Mouse (Mus musculus) natural killer cell, adult 2 months (primary cell): ENCODE data around the gene Sarm1.
A peak's percentile ranks its signal among the peaks of the same experiment; 100 is the strongest.
"Not testable (repeated sequence)": the region's sequence is repeated elsewhere in the genome, so short reads cannot be mapped to it uniquely, and the experiment has no call there.

ENCODE experiments used
- DNase-seq, 2 experiments: peaks; one replicate each; pipeline ENCODE4 v3.0.0; 2022; ENCODE audit warnings: low spot score in 2 of 2

The Sarm1 gene

GRCm38 (mm10) chr11:78497544-78498522 is at the start of gene Sarm1:
Sarm1 (minus strand) TSS chr11:78497754.
- peak; percentile 97 for DNase-seq

GRCm38 (mm10) chr11:78545181-78545580 is 47.6 kb upstream of the Sarm1 start:
- no peak for DNase-seq

DNA sequence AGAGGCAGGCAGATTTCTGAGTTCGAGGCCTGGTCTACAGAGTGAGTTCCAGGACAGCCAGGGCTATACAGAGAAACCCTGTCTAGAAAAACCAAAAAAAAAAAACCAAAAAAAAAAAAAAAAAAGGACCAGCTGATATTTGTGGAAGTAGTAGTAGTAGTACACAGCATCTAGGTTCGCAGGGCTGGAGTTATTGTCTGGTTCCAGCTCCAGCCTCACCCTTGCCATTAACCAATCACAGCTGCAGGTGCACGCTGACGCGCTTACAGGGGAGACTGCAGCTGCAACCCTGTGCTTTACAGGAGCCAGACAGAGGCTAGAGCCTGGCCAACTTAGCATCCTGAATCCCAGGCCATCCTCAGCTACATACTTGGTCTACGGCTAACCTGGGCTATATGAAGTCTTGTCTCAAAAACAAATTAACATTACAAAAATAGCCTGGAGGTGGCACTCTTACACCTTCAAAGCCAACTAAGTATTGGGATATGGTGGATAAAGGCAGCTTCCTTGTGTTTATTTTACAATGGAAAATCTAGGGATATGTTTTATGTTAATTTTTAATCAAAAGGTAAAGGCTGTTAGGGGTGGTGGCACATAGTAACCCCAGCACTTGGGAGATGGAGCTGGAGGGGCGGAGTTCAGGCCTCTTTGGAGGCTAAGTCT is 47.0 kb upstream of the Sarm1 start:
- no peak for DNase-seq

DNA sequence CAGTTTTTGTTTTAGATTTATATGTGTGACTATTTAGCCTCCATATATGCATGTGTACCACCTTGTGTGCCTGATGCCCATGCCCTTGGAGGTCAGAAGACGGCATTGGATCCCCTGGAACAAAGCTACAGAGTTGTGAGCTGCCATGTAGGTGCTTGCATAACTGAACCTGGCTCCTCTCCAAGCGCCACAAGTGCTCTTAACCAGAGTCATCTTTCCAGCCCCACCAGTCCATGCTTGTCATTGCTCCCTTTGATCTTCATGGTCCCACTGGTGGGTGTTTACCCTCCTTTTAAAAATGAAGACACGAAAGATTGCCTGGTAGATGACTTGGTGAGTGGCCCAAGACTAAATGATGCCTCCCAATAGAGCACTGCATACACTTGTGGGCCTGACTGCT is 42.8 kb upstream of the Sarm1 start:
- DNase-seq, result no peak

DNA sequence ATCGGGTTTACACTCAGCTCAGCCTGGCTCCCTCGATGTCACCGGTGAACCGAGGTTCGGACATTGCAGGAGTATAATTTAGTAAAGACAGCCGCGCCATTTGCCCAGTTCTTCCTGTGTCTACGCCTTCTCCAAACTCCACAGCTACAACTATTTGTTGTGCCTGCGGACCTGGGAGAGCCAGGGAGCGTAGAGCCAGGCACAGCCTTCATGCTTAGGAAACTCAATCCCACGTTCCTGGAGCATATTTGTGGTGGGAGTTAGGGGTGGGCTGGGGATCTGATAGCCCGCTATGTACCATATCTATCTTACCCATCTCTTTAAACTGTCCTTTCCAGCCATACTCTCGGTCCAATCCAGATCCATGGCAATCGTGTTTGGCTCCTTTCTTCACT is 39.1 kb upstream of the Sarm1 start:
- DNase-seq, result no peak

GRCm38 (mm10) chr11:78536080-78536689 is 38.6 kb upstream of the Sarm1 start, which contains the start of the genes Tnfaip1 and Ift20:
Tnfaip1 (minus strand) TSS chr11:78536332.
Ift20 (plus strand) TSS chr11:78536361.
- peak; percentile 98 to 99 for DNase-seq

- DNase-seq, result no peak
Measured at GRCm38 (mm10) chr11:78535376-78536079, 38.0 kb upstream of the Sarm1 start.

DNA sequence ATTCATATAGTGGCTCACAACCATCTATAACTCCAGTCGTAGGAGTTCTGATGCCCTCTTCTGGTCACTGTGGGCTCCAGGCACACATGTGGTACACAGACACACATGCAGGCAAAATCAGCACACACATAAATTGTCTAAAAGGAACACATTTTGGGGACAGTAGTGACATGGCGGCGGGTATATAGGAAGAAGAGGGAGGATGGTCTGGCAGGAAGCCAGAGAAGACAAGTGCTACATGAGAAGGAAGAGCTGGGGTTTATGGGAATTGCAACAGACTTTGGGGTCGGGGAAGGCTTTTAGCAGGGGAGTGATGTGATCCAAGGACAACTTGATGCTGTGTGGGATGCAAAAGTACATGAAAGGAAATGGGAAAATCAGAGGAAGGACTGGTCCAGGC is 37.0 kb upstream of the Sarm1 start:
- DNase-seq, result no peak

DNA sequence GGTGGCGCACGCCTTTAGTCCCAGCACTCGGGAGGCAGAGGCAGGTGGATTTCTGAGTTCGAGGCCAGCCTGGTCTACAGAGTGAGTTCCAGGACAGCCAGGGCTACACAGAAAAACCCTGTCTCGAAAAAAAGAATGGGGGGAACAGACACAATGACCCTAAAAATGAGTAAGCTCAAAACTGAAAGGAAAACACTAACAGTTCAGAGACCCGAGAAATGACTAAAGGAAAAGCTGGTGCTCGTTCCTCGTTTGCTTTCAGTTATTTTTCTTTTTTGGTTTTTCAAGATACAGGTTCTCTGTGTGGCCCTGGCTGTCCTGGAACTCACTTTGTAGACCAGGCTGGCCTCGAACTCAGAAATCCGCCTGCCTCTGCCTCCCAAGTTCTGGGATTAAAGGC is 34.0 kb upstream of the Sarm1 start:
- DNase-seq, result not testable (repeated sequence)

DNA sequence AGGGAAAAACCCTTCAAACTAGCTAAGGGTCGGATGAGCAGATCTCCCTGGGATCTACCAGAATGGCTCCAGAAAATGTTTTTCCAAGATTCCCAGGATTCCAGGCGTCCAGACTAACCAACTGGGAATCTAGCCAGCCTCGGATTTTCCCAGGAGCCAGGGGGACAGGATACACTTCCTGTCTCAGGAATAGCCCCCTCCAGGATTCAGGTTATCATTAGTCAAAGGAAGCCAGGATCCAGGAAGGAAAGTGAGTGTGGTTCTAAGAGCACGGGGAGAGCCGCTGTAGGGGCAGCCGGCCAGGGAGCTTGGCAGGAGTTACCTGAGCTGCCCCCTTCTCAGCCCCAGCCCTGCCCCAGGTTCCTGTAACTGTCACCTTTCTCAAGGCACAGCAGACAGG is 33.5 kb upstream of the Sarm1 start:
- DNase-seq, result no peak

GRCm38 (mm10) chr11:78530001-78530400 is 32.4 kb upstream of the Sarm1 start:
- no peak for DNase-seq

DNA sequence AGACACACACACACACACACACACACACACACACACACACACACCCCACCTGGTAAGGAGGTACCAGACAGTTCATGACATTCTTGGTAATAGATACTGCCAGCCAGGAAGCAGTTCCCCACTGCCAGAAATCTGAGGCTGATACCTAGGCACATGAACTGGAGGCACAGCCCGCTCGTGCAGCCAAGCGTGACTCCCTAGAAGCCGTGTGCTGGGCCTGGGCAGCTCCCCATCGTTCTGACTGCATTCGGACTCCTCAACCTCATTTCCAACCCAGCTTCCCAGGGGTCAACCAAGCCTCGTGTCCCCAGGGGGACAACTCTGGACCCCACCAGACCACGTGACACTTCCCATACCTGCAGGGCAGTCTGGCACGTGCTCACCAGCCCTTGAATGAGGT is 31.2 kb upstream of the Sarm1 start:
- no peak for DNase-seq

DNA sequence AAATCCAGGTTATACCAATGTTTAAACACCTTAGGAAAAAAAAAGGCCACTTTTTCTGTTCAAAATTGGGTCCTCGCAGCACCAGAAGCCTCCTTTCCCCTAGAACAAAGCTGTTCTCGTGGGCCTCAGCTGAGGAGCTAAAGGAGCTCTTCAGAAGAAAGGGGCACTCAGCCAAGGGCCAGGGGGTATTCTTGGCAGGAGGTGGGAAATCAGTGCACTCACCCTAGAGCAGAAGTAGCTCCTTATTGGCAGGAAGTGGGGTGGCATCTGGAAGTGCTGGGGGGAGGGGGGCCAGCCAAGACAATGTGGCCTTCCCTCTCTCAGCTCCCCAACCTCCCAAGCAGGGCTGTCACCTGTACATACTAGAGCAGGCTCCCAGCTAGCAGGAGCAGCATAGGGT is 27.3 kb upstream of the Sarm1 start:
- DNase-seq, result no peak

GRCm38 (mm10) chr11:78523241-78523955 is 25.8 kb upstream of the Sarm1 start:
- DNase-seq, result no peak

DNA sequence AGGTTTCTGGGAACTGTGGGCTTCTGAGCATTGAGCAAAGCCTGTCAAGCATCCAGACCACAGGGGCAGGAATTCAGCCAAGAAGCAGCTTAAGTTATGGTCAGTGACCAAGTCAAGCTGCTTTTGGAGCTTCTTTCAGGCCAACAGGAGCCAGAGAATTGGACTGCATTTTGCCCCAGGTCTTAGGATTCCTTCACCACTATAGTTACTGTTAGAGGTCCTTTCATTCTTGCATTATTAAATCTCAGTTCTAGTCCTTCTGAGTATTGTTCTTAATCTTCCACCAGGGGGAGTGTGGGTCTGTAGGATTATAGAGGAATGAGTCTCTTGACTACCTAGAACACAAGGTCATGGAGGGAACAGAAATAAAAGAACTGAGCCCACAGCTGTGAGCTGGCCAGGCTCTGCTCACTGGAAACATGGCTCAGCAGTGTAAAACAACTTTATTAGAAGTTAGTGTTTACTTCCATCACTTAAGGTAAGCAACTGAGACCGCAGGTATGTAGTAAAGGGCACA is 25.0 kb upstream of the Sarm1 start:
- DNase-seq, result no peak

- DNase-seq, result no peak
Measured at GRCm38 (mm10) chr11:78521880-78522279, 24.3 kb upstream of the Sarm1 start.

GRCm38 (mm10) chr11:78518931-78519330 is 21.4 kb upstream of the Sarm1 start:
- no peak for DNase-seq

DNA sequence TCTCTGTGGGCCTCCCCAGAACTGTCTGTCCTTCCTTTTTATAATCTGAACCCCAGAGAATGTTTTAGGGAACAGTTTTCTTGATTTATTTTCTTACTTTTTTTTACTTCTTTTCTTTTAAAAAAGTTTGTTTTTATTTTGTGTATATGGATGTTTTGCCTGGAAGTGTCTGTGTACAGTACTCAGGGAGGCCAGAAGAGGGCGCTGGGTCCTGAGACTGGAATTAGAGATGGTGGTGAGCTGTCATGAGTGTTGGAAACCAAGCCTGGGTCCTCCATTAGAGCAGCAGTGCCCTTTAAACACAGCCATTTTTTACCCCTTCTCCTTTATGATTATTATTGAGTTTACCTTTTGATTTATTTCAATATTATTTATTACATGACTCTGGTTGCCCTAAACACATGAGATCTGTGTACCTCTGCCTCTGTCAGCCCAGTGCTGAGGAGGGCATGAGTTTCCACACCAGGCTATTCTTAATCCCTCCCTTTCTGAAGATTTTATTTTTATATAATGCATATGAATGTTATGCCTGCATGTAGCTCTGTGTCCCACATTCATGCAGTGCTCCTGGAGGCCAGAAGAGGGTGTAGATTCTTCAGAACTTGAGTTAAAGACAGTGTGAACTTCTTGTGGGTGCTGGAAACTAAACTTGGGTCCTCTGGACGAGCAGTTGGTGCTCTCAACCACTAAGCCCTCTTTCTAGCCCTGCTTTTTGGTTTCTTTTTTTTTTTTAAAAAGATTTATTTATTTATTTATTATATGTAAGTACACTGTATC is 18.2 kb upstream of the Sarm1 start:
- no peak for DNase-seq

DNA sequence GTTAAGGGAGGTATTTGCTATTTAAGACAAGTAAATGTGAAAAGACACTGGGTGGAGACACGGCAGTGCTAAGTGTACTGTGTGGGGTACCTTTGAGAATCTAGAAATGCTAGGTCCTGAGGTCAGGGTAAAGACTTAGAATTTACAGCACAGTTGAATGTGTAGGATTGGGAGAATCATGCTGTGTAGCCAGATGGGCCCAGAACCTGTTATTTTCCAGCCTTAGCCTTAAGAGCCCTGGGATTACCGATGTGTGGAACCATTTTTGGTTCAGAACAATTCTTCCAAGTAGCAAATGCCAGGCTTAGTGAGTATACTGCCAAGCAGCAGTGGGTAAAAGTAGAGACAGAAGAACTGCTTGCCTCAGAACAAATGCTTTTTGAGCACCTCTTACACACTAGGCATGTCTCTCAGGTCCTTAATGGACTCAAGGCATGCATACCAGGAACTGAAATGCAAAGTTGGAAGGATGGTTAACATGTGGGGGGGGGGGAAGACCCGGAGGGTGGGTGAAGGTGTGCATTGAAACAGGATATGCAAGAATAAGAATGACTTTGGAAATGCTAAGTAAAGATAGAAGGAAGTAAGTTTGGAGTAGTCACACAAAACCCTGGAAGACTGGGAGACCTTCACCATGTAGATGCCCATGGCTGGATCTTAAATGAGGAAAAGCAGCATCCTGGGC is 15.7 kb upstream of the Sarm1 start:
- DNase-seq, result no peak
